Mouse (Mus musculus): ENCODE measurements around the gene Tmem223. TPM values are rescaled to one million over a fixed set of nuclear protein-coding genes. Genes with fewer than 3 reads are reported as not detected.
"Not testable (repeated sequence)": the region's sequence is repeated elsewhere in the genome, so short reads cannot be mapped to it uniquely, and the experiment has no call there.

The Tmem223 gene
- total RNA-seq (2021): 10 to 100 TPM; 57.3 to 63.7 TPM
- long read RNA-seq, experiment 1, transcript Tmem223-201 (2 exons, 748 nt): major isoform, 47 of 55 reads
- long read RNA-seq, experiment 1, partial matches to known transcripts: 0 of 55 reads
- long read RNA-seq, experiment 1, other reads (novel, unspliced or antisense): 8 of 55 reads
- long read RNA-seq, experiment 2, transcript Tmem223-201 (2 exons, 748 nt): major isoform, 51 of 55 reads
- long read RNA-seq, experiment 2, partial matches to known transcripts: 0 of 55 reads
- long read RNA-seq, experiment 2, other reads (novel, unspliced or antisense): 4 of 55 reads

GRCm38 (mm10) chr19:8770567-8771270, at the start of gene Tmem223:
Tmem223 (plus strand) TSS chr19:8770996.
- DNase-seq (ENCODE audit: low spot score in 2 of 2): peak; percentile 80 to 84

GRCm38 (mm10) chr19:8721378-8721777, 49.4 kb upstream of the Tmem223 start:
- DNase-seq (ENCODE audit: low spot score in 2 of 2): no peak

GRCm38 (mm10) chr19:8722021-8722420, 48.8 kb upstream of the Tmem223 start:
- no peak for DNase-seq (ENCODE audit: low spot score in 2 of 2)

- DNase-seq (ENCODE audit: low spot score in 2 of 2): no peak
These were observed 48.3 kb upstream of the Tmem223 start for GRCm38 (mm10) chr19:8722559-8722906.

- DNase-seq (ENCODE audit: low spot score in 2 of 2): peak; percentile 94 to 97
These were observed 47.8 kb upstream of the Tmem223 start, which contains the start of gene Slc3a2 for GRCm38 (mm10) chr19:8722907-8723573. Slc3a2 (minus strand) TSS chr19:8723369.

GRCm38 (mm10) chr19:8723574-8724346, 47.0 kb upstream of the Tmem223 start:
- DNase-seq (ENCODE audit: low spot score in 2 of 2): no peak

GRCm38 (mm10) chr19:8724392-8724791, 46.4 kb upstream of the Tmem223 start:
- DNase-seq (ENCODE audit: low spot score in 2 of 2): no peak

GRCm38 (mm10) chr19:8725081-8725613, 45.6 kb upstream of the Tmem223 start:
- DNase-seq (ENCODE audit: low spot score in 2 of 2): no peak

GRCm38 (mm10) chr19:8726609-8727390, 44.0 kb upstream of the Tmem223 start:
- DNase-seq (ENCODE audit: low spot score in 2 of 2): no peak

GRCm38 (mm10) chr19:8727495-8728114, 43.2 kb upstream of the Tmem223 start:
- DNase-seq (ENCODE audit: low spot score in 2 of 2): no peak

GRCm38 (mm10) chr19:8728335-8729099, 42.3 kb upstream of the Tmem223 start:
- DNase-seq (ENCODE audit: low spot score in 2 of 2): not testable (repeated sequence)

GRCm38 (mm10) chr19:8734334-8734733, 36.5 kb upstream of the Tmem223 start:
- no peak for DNase-seq (ENCODE audit: low spot score in 2 of 2)

- peak; percentile 95 for DNase-seq (ENCODE audit: low spot score in 2 of 2)
These were observed 35.2 kb upstream of the Tmem223 start, which contains the start of gene Wdr74 for GRCm38 (mm10) chr19:8735389-8736159. Wdr74 (plus strand) TSS chr19:8735827.

- DNase-seq (ENCODE audit: low spot score in 2 of 2): no peak
These were observed 34.7 kb upstream of the Tmem223 start for GRCm38 (mm10) chr19:8736160-8736467.

- no peak for DNase-seq (ENCODE audit: low spot score in 2 of 2)
These were observed 31.9 kb upstream of the Tmem223 start for GRCm38 (mm10) chr19:8738911-8739310.

- DNase-seq (ENCODE audit: low spot score in 2 of 2): no peak
These were observed 31.1 kb upstream of the Tmem223 start for GRCm38 (mm10) chr19:8739646-8740045.

GRCm38 (mm10) chr19:8740603-8741002, 30.2 kb upstream of the Tmem223 start, which contains the start of gene 1700092M07Rik:
1700092M07Rik (plus strand) TSS chr19:8740718.
- no peak for DNase-seq (ENCODE audit: low spot score in 2 of 2)

GRCm38 (mm10) chr19:8741243-8741869, 29.4 kb upstream of the Tmem223 start, which contains the start of gene Stx5a:
Stx5a (plus strand) TSS chr19:8741413.
- DNase-seq (ENCODE audit: low spot score in 2 of 2): peak; percentile 89 to 95
